Mouse (Mus musculus) hindlimb bud, embryonic 11.5 days (tissue): Measurements from ENCODE around the gene Nhs.
"Not testable (repeated sequence)": the region's sequence is repeated elsewhere in the genome, so short reads cannot be mapped to it uniquely, and the experiment has no call there.

Experiments
- DNase-seq: peaks from one replicate; pipeline ENCODE4 v3.0.0-alpha.2; 2012; ENCODE audit warnings: low read depth, low spot score; ENCODE audit errors: extremely low spot score

Gene Nhs

DNA sequence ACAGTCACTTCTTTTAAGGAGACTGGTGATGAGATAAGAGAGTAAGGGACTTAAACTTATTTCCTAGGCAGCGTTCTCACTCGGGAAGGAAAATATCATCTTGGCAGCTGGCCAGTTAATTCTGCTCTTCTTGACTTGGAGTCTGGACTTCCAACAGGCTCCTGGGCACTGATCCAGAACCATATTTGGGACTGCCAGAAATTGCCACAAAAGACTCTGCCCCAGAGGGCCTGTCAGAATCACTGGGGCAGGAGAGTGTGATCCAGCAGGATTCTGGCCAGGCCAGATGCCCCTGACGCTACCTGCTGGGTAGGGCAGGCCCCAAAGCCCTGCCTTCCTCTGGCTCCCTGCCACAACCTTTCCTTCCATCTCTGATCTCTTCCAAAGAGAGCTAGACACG lies 198.4 kb downstream of the Nhs start:
- no peak for DNase-seq

DNA sequence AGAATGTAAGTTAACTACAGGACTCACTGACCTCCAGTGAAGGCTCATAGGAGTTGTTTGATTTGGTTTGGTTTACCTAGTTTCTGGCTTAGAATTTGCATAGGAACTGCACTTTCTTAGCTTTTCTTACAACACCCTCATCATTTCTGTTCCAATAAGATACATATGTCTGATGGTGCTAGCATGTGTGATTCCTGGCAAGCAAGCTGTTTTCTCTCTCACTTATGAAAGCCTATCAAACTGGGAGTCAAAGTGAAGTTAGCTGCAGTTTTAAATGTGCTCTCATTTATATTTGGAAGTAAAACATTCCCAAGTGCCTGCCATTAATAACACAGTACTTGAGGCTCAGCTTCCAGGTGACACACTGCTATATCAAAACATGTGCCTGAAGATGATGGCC lies 207.2 kb downstream of the Nhs start:
- DNase-seq, result no peak

DNA sequence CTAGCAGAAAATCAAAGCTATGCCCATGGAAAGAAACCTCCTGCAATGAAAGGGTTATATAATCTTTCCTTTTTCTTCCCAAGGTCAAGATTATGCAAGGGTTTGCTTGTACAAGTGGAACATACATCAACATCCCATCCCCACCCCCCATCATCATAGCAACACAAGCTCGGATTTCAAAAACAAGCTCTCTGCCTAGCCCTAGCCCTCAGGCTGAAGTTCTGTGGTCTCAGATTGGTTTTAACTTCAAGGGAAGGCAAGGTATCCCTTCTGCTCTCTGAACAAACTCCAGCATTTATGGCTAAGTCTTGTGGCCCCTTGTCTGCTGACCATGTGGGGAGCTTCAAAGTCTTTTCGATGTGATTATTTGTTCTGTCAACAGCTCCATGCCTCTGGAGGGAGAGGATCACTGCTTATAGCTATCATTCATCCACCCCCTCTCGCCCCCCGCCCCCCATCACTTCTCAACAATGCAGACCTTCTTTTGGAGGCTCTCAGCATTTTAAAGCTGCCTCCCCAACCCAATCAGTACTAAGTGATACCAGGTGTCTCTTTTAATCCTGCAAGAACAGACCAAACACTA lies 216.3 kb downstream of the Nhs start:
- DNase-seq, result no peak

DNA sequence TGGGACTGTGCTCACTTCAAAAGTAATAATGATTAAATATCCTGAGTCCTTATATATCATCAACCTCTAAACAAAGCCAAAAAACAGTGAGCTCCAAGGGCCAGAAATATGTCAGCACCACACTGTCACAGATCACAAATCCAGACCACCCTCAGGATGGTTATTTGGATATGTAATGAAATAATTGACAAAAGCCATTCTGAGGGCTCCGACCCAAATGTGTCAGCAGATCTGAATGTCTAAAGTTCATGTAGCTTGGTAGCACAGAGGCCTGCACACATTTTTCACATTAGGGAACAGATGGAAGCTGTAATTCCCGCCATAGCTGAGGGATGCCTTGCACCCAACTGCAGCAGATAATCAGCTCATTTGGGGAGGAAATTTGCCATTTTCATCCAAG lies 218.8 kb downstream of the Nhs start:
- no peak for DNase-seq

DNA sequence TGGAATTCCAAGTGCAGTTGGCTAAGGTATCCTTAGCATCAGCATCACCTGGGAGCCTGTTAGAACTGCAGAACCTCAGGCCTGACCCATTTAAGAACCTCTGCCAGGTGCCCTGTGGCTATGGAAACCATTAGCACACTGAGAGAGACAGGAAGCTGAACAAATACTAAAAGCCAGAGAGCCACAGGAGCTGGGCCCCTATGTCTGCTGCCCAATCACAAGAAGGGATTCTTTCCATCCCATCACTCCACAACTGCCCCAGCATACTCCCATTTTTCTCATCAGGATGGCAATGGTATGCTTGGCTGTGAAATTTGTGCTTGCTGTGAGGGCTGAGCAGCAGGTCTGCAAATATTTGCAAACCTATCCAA lies 232.9 kb downstream of the Nhs start:
- DNase-seq, result no peak

DNA sequence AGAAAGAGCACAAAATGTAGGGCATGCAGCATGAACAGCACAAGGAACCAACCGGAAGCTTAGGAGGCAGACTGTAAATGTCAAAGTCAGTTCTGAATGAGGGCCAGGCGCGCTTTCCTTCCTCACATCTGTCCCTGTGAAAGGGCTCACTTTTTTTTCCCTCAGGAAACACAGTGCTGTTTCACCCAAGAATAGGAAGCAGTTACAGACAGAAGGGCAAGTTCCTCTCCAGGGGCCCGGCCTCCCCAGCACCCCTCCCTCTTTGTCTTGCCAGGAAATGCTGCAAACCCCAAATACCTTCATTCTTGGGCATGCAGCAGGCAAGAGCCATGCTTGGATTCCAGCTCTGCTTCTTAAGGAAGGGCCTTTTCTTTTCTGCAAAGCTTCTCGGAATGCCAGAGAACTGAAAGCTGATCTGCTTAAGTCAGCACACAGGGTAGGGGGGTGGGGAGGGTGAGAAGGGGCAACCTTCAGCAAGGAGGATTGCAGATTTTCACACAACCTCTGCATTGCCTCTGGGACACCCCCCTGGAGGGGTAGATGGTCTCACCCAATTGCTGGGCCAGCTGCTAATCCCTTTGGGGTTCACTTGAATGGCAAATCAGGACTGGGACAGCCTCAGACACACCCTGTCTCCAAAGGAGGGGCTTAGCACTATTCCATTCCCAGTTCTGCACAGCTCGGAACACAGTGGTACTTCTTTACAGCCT lies 233.4 kb downstream of the Nhs start:
- DNase-seq, result peak; percentile 22

DNA sequence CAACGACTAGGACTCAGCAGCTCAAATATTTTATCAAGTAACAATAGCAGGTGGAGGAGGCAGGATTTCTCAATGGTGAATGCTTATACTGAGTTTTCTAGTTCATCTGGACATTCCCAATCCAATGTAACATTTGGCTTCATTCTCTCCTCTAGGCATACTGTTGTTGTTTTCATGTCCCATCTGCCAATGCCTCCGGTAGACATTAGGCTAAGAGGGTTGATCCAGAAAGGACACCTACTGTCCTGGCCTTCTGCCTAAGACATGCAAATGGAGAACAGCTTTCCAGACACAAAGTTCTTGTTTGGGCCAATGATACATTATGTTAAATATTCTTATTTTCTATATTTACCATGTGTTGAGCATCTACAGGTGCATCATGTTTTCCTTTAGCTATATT lies 236.9 kb downstream of the Nhs start:
- no peak for DNase-seq

DNA sequence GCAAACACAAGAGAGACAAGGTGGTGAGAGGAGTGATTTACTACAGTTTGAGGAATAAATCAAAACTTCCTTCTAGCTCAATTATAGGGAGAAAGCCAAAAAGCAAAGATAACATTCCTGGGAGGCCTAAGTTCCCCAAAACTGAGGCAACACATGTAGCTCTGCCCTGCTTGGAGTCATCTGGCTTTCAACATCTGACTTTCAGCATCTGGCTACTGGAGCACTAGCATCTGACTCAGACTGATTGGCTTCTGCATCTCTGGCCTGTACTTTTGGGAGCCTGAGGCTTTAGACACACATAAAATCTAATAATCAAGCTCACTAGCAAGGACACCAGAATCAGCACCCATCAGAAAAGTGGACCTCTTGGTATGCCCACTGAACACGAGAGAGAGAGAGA lies 237.9 kb downstream of the Nhs start:
- no peak for DNase-seq

DNA sequence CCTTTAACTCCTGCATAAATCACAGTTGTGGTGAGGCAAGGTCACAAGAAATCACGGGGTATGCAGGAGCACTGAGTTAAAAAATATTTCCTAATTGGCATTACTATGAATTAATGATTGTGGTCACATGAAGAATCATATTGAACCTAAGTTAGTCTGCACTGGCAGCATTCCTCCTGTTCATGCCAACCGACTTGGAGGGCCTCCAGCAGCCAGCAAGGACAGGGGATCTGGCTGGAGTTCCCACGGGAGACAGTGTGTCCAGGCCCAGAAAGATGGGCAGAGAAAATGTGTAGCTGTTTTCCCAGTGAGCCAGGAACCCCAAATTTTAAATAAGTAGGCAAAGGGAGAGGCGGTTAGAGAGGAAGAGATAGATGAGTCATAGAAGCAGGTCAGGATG lies 249.6 kb downstream of the Nhs start:
- no peak for DNase-seq

DNA sequence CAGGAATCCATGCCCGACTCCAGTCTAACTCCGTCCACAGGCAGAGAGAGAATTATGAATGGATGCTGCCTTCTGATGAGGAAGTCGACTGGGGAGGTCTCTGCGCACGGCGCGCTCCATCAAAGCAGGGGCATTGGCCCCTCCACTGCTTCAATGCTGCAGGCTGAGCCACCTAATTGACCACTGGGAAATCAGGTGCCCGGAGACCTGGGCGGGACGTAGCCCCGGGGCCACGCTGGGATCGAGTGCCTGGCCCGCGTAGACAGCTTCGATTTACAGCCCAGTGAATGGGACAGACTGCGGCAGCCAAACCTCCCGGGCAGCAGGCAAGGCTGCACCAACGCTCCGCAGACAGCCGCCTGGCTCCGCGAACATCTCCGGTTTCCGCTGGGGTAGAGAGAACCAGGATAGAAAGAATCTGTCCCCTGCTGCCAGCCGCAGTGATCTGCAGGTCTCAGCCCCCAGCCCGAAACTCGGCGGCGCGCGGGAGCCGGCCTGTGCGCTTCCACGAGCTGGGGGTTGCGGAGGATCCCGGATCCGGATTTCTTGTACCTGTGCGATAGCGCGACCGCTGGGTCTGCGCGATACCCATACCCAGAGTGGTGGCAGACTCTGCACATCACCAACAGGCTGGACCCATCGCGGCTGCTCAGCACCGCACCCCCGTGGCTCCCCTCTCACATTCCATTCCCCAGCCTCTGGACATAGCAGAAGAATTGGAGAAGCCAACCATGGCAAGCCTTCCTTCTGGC lies 250.7 kb downstream of the Nhs start:
- DNase-seq, result no peak

DNA sequence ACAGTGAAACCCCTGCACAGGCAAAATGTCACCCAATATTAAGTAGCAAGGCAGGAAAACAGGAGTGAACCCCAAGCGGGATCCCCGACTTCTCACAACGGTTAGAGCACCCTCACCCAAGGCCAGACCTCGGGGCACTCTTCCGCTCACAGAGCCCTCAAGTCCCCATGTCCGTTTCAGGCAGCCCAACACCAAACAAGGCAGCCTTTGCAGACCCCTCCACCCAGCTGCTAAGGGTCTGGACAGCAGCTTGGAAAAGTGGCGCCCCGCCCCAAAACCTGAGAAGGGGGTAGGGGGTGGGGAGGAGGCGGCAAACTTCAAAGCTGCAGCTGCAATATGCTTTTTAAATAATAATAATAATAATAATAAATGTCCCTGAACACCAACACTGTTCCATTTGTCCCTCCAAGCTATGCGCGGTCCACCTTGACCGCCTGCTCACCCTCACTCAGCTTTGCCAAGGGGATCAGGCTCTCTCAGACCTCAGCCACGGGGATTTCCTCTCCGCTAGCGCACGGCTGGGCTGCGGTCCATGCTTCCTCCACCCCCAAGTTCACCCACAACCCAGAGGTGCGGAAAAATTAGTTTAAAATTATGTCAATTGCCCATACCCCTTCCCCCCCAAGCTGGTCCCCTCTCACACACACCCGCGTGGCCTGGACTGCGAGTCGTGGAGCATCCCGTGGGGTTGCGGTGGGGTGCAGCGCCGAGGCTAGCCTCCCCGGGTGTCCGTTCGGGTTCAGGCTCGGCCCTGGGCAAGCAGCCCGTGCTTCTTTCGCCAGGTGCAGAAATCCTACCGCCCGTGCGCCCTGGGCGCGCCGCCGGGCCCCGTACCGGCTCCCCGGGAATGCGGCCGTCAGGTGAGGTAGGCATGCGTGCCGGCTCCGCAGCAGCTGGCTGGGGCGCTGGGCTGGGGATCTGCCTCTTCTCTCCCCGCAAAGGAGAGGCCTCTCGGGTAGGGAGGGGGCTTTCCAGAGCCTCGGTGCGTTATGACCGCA lies 251.6 kb downstream of the Nhs start:
- no peak for DNase-seq

DNA sequence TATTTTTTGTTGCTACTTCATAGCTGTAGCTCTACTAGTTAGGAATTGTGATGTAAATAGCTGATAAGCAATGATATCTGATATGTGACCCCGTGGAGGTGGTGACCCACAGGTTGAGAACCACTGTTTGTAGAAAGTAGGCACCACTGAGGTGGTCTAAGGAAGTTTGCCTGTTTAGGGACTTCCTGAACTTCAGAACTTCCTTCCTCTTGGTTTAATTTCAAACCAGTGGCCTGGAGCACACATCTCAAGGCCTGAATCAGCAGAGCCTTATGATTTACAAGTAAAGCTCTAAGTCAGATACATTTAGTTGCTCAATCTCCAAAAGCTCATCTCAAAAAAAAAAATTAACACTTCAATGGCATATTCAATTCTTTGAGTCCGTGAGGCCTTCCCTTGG lies 265.1 kb downstream of the Nhs start:
- DNase-seq, result no peak

DNA sequence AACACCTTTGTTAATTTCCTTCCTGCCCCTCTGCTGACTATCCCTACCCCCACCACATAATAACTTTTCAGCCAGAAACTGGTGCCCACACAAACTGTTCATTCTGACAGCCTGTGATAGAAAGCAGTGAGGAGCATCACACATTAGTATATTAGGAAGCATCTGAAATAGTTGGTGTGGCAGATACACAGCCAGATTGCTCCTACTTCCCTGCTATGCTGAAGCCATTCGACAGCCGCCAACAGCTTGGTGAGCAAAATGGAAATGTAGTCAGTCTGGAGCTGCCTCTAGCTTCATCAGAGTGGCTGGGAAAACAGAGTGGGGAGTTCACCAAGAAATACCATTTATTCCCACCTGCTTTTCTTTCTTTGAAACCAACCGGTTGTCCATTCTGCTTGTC lies 275.9 kb downstream of the Nhs start:
- DNase-seq, result no peak

DNA sequence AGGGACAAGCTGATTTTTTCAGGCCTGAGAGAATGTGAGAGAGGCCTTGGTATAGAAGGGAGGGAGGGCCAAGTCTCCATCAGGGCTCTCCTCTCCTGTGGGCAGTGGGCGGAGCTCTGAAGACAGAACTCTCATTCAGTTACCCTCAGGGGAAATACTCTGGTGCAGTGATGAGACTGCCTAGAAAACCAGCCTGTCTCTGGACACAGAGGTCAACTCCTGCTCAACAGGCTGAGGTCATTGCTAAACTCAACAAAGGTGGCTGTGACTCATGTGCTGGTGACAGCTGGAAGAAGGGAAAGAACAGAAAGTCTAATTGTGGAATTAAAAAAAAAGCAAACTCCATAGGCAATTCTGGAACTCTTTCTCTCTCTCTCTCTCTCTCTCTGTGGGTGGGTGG lies 282.4 kb downstream of the Nhs start:
- DNase-seq, result no peak

DNA sequence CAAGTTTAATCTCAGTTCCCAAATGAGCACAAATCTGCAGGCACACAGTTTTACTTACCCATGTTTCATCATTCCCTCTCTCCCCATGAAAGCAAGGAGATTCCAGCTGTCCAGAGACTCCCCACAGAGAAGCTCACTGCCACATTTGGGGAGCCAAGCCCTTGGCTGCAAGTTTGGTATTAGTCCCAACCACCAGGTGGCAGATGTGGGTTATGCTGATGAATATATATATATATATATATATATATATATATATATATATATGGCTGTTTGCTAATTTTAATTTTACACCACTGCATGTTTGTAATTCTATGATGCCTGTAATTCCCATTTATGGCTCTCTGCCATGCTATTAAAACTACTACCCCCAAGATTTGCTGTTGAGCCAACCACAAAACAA lies 286.0 kb downstream of the Nhs start:
- DNase-seq, result no peak

DNA sequence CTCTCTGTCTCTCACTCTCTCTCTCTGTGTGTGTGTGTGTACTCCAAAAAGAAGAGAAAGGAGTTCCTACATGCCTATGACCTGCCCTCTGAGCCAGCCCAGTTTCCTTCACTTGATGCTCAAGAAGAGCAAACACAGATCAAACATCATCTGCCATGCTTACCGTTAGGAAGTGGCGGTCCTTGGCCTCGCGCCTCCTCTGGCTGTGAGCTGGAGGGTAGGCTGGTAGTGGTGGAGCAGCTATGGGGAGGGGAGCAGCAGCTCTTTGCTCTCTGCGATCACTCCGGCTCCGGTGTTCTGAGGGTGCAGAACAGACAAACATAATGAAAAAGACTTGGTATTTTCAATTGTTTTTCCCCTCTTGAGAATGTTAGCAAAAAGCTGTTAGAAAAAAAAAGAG lies 288.2 kb downstream of the Nhs start:
- DNase-seq, result no peak

DNA sequence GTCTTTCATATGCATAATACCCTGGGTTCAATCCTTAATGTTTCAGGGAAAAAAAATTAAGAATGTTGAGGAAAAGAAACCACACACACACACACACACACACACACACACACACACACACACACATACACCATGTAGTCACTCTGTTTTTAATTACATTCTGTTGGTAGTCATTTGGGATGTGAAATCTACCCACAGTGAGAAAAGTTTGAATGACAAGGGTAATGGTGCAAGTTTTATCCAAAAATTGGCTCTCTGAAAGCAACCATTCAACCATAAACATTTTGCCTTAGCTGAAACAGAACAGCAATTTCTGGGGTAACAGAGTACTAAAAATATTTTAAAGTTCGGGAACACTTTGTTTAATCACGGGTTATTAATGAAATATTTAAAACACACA lies 303.9 kb downstream of the Nhs start:
- no peak for DNase-seq

DNA sequence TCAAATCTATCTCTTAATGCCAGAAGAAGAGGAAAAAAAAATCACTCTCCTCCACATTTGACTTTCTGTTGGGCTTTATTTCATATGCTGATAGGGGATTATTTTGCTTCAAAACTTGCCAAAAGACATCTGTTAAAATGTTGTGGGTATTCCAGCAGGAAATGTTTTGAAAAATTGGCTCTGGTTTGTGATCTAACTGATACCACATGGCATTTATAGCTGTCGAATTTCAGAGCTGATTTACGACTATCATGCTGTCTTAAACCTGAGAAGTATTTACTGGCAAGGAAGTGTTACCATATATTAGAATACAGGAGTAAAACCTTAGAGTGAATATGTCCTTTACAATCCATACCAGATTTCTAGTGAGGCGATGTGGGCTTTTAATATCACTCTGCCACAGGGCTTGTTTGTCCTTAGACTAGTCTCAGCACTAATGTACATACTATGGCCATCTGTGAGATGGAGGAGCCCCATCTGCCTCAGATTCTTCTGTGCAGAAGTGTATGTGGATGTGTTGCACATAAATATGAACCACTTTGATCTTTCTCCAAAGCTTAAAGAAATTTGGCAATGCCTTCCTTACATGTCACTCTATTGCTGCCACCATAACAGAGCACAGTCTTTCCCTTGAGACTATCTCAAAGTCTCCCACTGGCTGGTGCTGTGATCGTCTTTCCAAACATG lies 305.8 kb downstream of the Nhs start:
- DNase-seq, result no peak

DNA sequence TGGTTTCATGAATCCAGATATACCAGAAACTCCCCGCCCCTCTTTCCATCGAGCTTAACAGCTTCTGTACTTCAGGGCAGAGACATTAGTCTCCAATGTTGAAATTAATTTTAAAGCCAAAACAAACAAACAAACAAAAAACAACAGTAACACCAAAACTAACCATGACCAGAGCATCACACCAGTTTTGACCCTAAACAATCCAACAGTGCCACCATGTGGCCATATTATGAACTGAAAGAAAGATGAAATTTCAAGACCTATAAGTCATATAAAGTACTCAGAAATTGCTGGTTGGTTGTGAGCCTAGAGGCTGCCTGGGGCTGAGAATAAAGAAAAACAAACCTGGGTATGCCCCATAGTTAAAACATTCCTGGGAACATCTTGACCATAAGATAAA lies 333.3 kb downstream of the Nhs start:
- not testable (repeated sequence) for DNase-seq

DNA sequence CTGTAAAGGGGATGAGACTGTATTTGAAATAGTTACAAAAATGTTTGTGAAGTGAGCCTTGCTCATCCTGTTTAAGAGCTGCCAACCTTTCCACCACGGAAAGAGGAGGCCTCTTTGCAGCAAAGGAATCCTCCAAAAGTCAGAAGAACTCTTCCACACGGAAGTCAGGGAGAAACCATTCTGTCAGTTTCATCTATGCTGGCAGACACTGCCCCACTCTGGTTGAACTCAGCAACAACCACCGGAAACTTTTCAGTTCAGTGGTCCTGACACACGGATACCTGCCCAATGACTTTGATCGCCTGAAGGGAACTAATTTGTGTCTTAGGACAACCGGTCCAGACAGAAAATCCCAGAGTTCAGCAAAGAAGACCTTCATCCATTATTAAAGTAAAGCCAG lies 369.3 kb downstream of the Nhs start:
- no peak for DNase-seq
